Mouse (Mus musculus) kidney, embryonic 16.5 days (tissue): ENCODE results near the gene Tspan14. TPM values are rescaled to one million over a fixed set of nuclear protein-coding genes. Genes with fewer than 3 reads are reported as not detected.
A peak's percentile ranks its signal among the peaks of the same experiment; 100 is the strongest.

Experiments
- ATAC-seq: fragments of 200-750 bp; cut with Nextera tagmentation; 2 replicates; pipeline ENCODE4 v1.8.0; 2017; ENCODE audit warnings: moderate TSS enrichment; ENCODE audit not compliant: low FRiP score, low TSS enrichment
- H3K27ac ChIP-seq: fragments of 300-500 bp; sonication (generic); 2 replicates; pipeline ENCODE4 v1.5.1; 2014; ENCODE audit warnings: low read length
- H3K27me3 ChIP-seq: fragments of 300-500 bp; sonication (generic); 2 replicates; pipeline ENCODE4 v1.6.1; 2014; ENCODE audit warnings: low read length, control low read depth, mixed read lengths; ENCODE audit not compliant: insufficient read depth
- H3K36me3 ChIP-seq: fragments of 300-500 bp; sonication (generic); 2 replicates; pipeline ENCODE4 v1.6.1; 2014; ENCODE audit warnings: low read length, control low read depth, mixed read lengths; ENCODE audit not compliant: insufficient read depth
- H3K4me1 ChIP-seq: fragments of 300-500 bp; sonication (generic); 2 replicates; pipeline ENCODE4 v1.6.1; 2014; ENCODE audit warnings: low read length, control low read depth, mixed read lengths; ENCODE audit not compliant: insufficient read depth
- H3K4me2 ChIP-seq: fragments of 300-500 bp; sonication (generic); replicated peaks from 2 replicates; pipeline ENCODE4 v1.6.1; 2014; ENCODE audit warnings: low read depth, low read length
- H3K4me3 ChIP-seq: fragments of 300-500 bp; sonication (generic); 2 replicates; pipeline ENCODE4 v1.5.1; 2014; ENCODE audit warnings: mild to moderate bottlenecking, low read length
- H3K9ac ChIP-seq: fragments of 300-500 bp; sonication (generic); replicated peaks from 2 replicates; pipeline ENCODE4 v1.6.1; 2014; ENCODE audit warnings: low read length
- H3K9me3 ChIP-seq: fragments of 300-500 bp; sonication (generic); 2 replicates; pipeline ENCODE4 v1.6.1; 2016; ENCODE audit warnings: low read length, control low read depth
- WGBS: fragments of 180-500 bp; shearing (Covaris S2); extraction: QIAGEN DNeasy Blood & Tissue Kit; methylation state at CpG from one replicate; pipeline ENCODE4 v1.1.7; 2014; 5-methylcytosine and 5-hydroxymethylcytosine counted together
- polyA plus RNA-seq: library from polyadenylated mRNA; unstranded; fragments of >200 nt; fragmentation: Nextera tagmentation; extraction: Ambion mirVana; gene quantifications from 2 replicates; pipeline ENCODE4 v1.2.1, GENCODE M21; 2015

Gene Tspan14
- polyA plus RNA-seq, 1 experiment from 2014 or later, result 144 TPM

DNA sequence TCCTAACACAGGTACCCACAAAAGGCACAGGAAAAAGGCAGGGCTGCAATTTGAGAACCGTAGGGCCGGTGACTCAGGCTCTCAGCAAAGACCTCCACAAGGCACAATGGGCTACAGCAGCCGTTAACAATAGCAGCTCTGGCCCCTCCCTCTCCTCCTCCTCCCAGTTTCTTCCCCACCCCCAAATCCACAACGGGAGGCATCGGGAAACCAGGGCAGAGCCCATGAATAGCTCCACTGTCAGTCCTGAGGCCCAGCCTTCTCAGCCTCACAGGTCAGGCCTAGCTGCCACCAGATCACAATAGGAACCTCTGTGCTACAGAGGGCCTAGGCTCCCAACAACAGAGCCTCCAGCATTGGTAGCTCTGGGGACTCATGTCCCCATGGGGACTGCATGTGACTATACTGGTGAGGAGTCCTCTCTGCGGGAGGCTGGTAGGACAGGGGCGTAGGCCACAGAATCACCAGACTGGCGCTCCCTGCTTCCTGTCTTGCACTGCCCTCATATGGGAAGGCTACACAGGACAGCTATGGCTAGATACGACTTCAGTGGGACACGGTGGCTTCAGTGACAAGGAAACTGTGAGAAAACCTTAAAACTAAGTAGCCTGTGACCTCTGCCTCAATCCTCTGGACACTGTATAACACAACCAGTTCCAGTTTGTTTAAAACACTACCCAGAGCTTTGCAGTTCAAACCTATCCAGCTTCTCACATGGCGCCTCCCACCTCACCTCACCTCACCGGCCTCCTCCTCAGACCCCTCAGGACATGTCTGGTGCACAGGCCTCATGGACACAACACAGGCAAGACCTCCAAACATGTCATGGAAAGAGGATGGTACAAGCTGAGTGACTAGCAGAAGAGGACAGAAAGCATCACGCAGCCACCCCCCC lies 10.1 kb downstream of the Tspan14 start:
- ATAC-seq, result peak; percentile 74
- Histone ChIP-seq H3K27ac (peak overlapping the region; percentile 88), H3K4me2 (peak overlapping the region; percentile 26), H3K9me3 (no peaks in the 10 kb centered on the region), H3K4me3 (no peak overlapping the region), H3K9ac (peak overlapping the region; percentile 30), H3K4me1 (peaks cover 81% of the 10 kb centered on the region), H3K36me3 (no peaks in the 10 kb centered on the region), H3K27me3 (no peaks in the 10 kb centered on the region)
- 26% methylated on average over 13 of the region's 13 CpGs for WGBS

DNA sequence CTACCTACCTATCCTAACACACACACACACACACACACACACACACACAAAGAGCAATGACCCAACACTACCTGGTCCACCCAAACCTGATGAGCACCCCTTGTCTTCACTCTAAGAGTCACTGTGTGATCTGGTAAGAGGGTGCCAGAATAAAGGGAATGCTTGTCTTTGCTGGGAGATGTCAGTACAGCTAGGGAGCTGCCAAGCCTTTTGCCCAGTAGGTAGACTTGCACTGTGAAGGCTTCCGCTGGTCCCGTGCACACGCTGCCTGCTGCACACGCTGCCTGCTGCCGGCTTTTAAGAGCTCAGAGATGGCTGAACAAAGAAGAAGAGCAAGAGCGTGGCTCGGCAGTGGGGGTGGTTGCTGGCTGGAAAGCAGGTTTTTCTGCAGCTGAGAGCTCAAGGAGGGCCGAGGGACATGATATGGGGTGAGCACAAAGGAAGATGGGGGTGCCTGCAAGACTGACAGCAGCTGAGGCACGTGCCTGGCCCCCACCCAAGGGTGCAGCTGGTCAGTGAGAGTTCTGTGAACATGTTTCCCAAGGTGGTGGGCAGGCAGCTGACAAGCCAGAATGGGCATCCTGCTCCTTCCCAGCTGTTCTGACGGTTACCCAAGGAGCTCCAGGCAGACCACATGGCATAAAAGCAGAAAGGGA lies 10.9 kb downstream of the Tspan14 start:
- Histone ChIP-seq H3K9ac (peak overlapping the region; percentile 30), H3K4me2 (peak overlapping the region; percentile 26), H3K27me3 (no peaks in the 10 kb centered on the region), H3K4me1 (peaks cover 88% of the 10 kb centered on the region), H3K9me3 (no peaks in the 10 kb centered on the region), H3K4me3 (no peak overlapping the region), H3K36me3 (no peaks in the 10 kb centered on the region), H3K27ac (peak overlapping the region; percentile 88)
- 31% methylated on average over 10 of the region's 10 CpGs for WGBS
- peak; percentile 0; the same call in 1 of the 2 replicates for ATAC-seq

DNA sequence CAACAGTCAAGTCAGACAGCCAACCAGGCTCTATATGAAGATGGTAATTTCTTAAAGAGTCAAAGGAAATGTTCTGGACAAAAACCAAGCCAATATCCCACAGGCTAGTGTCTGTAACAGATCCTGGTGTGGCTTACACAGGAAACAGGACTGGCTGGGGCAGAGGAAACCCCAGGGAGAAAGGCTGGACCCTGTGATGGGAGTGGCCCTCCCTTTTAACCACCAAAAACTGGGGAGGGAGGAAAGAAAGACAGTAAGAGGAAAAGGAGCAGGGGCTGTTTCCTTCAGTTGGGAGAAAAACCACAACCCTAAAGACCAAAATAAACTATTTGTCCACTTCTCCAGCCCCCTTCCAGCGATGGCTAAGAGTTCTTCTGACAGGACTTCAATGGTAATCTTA lies 11.5 kb downstream of the Tspan14 start:
- ATAC-seq, result no peak
- no peak overlapping the region for H3K4me3 ChIP-seq
- WGBS, result 63% methylated on average over 1 of the region's 1 CpGs
- peaks cover 89% of the 10 kb centered on the region for H3K4me1 ChIP-seq
- H3K27me3 ChIP-seq, result no peaks in the 10 kb centered on the region
- H3K9ac ChIP-seq, result no peak overlapping the region
- no peaks in the 10 kb centered on the region for H3K9me3 ChIP-seq
- H3K27ac ChIP-seq, result peak overlapping the region; percentile 88
- H3K4me2 ChIP-seq, result no peak overlapping the region
- no peaks in the 10 kb centered on the region for H3K36me3 ChIP-seq

DNA sequence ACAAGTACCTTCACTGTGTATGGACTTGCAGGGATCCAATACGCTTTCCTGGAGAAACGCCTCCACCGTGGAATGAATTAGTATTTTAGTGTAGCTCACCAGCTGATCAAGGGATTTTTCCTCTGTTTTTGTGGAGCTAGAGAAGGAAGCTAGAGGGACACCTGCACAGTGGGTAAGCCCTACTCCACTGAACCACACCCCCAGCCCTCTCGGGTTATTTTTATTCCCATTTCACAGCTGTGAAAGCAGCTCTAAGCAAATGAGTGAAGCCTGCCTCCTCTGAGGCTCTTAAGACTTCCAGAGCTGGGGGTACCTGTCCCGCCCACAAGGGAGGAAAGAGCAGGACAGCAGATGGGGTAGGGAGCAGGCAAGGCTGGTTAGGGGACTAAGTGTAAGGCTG lies 13.2 kb downstream of the Tspan14 start:
- H3K4me1 ChIP-seq, result peaks cover 89% of the 10 kb centered on the region
- H3K27me3 ChIP-seq, result no peaks in the 10 kb centered on the region
- H3K27ac ChIP-seq, result no peak overlapping the region
- ATAC-seq, result no peak
- H3K4me3 ChIP-seq, result no peak overlapping the region
- 61% methylated on average over 5 of the region's 5 CpGs for WGBS
- no peaks in the 10 kb centered on the region for H3K9me3 ChIP-seq
- H3K9ac ChIP-seq, result 0 out of 2 replicates have a peak overlapping the region, but pooled peaks have one; percentile 9
- H3K36me3 ChIP-seq, result no peaks in the 10 kb centered on the region; the same call in 1 of the 2 replicates
- H3K4me2 ChIP-seq, result no peak overlapping the region

DNA sequence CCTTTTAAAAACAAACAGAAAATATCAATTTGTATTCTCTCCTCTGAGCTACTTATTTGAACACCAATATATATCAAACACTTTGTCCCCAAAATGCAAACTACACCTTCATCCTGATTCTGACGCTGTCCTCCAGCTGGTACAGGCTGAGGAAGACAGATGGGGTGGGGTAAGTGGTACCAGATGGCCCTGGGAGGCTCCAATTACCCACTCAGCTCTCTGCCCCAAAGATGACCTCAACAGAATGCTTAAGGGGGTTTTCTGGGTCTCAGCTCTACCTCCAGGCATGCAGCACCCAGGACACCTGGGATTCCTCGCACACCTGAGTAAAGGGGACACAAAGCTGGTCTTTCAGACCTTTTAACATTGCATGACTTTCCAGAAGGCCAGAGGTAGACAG lies 13.9 kb downstream of the Tspan14 start:
- H3K4me3 ChIP-seq, result no peak overlapping the region
- H3K4me2 ChIP-seq, result no peak overlapping the region
- no peak overlapping the region for H3K9ac ChIP-seq
- peaks cover 89% of the 10 kb centered on the region for H3K4me1 ChIP-seq
- H3K27me3 ChIP-seq, result no peaks in the 10 kb centered on the region
- H3K36me3 ChIP-seq, result no peaks in the 10 kb centered on the region; the same call in 1 of the 2 replicates
- H3K9me3 ChIP-seq, result no peaks in the 10 kb centered on the region
- ATAC-seq, result no peak
- H3K27ac ChIP-seq, result no peak overlapping the region
- 35% methylated on average over 2 of the region's 2 CpGs for WGBS

DNA sequence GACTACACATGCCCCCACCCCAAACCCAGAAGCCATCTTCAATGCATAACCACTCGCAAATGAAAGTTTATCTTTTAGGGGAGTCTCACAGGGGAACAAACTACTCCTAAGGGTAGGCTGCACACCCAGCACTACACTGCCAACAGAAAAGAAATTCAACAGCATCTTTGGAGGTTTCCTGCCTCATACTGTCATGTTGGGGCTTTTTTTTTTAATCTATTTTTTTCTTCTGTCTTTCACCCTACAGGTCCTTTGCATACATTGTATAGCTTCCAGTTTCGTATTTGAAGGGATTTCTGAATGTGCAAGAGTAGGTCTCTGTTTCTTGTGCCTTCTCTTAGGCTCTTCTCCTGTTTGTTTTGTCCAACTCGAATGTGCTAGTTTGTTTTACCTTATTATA lies 14.3 kb downstream of the Tspan14 start:
- H3K9ac ChIP-seq, result no peak overlapping the region
- H3K27ac ChIP-seq, result no peak overlapping the region
- no peaks in the 10 kb centered on the region; the same call in 1 of the 2 replicates for H3K36me3 ChIP-seq
- no peak for ATAC-seq
- no peak overlapping the region for H3K4me2 ChIP-seq
- no peak overlapping the region for H3K4me3 ChIP-seq
- no peaks in the 10 kb centered on the region for H3K27me3 ChIP-seq
- no peaks in the 10 kb centered on the region for H3K9me3 ChIP-seq
- 81% methylated on average over 3 of the region's 3 CpGs for WGBS
- peaks cover 90% of the 10 kb centered on the region for H3K4me1 ChIP-seq

DNA sequence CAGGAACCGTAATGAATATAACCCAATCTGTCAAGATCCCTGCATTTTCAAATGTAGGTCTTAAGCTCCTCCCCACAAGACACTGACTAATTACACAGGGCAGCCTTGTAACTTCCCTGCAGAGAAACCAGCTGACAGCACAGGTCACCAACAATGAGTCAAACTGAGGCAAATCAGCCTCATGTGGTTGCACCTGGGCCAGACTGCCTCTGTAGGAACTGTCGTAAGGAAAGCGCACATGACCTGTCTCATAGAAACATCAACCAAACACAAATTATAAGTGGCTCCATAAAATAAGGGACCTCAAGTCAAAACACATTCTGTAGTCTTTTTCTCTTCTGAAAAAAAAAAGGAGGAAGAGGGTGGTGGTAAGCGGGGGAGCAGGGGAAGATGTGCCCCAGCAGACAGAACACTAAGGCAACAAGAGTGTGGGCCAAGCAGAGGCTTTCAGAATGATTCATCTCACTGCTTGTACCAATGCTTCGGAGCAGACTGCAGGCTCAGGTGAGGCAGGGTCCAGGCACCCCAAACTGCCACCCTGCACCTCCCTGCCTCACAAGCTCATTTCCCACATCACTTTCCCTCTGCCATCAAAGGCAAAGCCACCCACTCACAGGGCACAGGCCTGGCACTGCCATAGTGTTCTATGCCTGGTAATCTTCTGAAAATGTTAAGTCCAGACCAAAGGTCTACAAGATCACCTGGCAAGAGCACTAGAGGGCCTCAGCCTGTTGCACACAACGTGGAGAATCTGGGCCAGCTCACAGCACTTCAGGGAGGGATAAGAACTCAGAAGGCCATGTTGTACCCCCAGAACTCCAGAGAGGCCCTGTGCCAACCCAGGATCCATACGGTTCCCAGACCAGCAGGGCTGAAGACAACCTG lies 16.6 kb downstream of the Tspan14 start:
- Histone ChIP-seq H3K4me3 (no peak overlapping the region), H3K27ac (0 out of 2 replicates have a peak overlapping the region, but pooled peaks have one; percentile 20), H3K27me3 (no peaks in the 10 kb centered on the region), H3K4me2 (no peak overlapping the region), H3K4me1 (peaks cover 68% of the 10 kb centered on the region), H3K9ac (no peak overlapping the region), H3K9me3 (no peaks in the 10 kb centered on the region), H3K36me3 (peaks cover 14% of the 10 kb centered on the region; the same call in 1 of the 2 replicates)
- 67% methylated on average over 7 of the region's 7 CpGs for WGBS
- no peak for ATAC-seq

DNA sequence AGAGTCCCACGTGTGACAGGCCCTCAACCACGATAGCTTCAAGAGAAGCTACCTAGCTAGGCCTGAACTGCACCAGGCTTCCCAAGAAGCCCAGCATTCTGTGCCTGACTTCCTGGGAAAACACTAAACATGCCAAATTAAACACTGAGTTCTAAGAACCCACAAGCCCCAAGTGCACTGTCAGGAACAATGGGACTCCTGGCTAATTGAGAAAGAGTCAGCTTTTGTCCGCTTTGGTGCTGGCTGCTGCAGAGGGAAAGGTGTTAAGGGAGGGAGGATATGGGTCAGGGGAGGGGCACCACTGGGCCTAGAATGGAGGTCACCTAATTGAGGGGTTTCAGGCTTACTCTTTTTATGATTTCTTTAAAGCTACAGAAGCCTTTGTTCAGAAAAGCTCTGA lies 17.6 kb downstream of the Tspan14 start:
- H3K27ac ChIP-seq, result peak overlapping the region; percentile 60
- H3K36me3 ChIP-seq, result peaks cover 17% of the 10 kb centered on the region; the same call in 1 of the 2 replicates
- no peak for ATAC-seq
- no peak overlapping the region for H3K4me3 ChIP-seq
- no peaks in the 10 kb centered on the region for H3K27me3 ChIP-seq
- peaks cover 60% of the 10 kb centered on the region for H3K4me1 ChIP-seq
- H3K9ac ChIP-seq, result no peak overlapping the region
- H3K9me3 ChIP-seq, result no peaks in the 10 kb centered on the region
- 27% methylated on average over 3 of the region's 3 CpGs for WGBS
- no peak overlapping the region for H3K4me2 ChIP-seq

DNA sequence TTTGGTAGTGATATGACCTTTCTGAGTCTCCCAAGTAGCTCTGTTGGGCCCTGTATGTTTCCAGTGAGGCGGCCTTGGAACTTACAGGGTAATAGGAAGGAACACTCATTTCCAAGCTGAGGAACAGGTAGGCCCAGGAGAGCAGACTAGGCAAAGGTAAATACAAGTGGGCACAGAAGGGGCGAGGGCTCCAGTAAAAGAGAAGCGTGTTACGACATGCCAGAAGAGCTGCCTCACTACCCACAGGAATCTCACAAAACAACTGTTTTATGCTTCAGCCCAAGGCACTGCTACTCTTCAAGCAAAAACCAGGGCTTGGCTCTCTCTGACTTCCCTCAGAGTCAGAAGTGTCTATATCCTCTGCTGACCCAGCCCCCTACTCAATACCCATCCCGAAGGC lies 18.1 kb downstream of the Tspan14 start:
- H3K9ac ChIP-seq, result no peak overlapping the region
- no peak for ATAC-seq

More for the DNA sequence above, 18.1 kb downstream of the Tspan14 start:
- Histone ChIP-seq H3K4me1 (peaks cover 55% of the 10 kb centered on the region), H3K27me3 (no peaks in the 10 kb centered on the region), H3K4me3 (no peak overlapping the region), H3K4me2 (no peak overlapping the region), H3K36me3 (peaks cover 17% of the 10 kb centered on the region; the same call in 1 of the 2 replicates), H3K27ac (peak overlapping the region; percentile 60), H3K9me3 (no peaks in the 10 kb centered on the region)
- 63% methylated on average over 5 of the region's 5 CpGs for WGBS
